Comparison of ENCODE assay signal across 24 mouse cellular contexts in genomic region chr13:36108528-36108927, GRCm38 (mm10).
"Had no signal": no experiment of that assay in that cellular context is flagged by ENCODE, and none has a peak within 500 bp of the region (broad histone marks: within the 10 kb centered on the region; RNA-seq: fewer than 3 reads in every experiment).

No protein-coding gene starts in this region.

- H3K4me1 ChIP-seq: heart, embryonic 13.5 days; heart, embryonic 15.5 days; limb, embryonic 13.5 days; limb, embryonic 15.5 days had no signal

- H3K9me3 ChIP-seq: heart, embryonic 13.5 days; heart, embryonic 15.5 days; hindbrain, embryonic 13.5 days; hindbrain, embryonic 15.5 days; limb, embryonic 13.5 days; limb, embryonic 15.5 days had no signal

- H3K36me3 ChIP-seq: heart, embryonic 15.5 days; hindbrain, embryonic 13.5 days; hindbrain, embryonic 15.5 days; limb, embryonic 13.5 days had no signal

- H3K4me2 ChIP-seq: heart, embryonic 11.5 days; heart, embryonic 13.5 days; heart, embryonic 15.5 days; hindbrain, embryonic 13.5 days; hindbrain, embryonic 15.5 days; limb, embryonic 13.5 days; limb, embryonic 15.5 days had no signal

- DNase-seq: gastrocnemius, adult 2 months; gastrocnemius, postnatal 10 days; gastrocnemius, postnatal 25 days; heart, adult 11 months; heart, adult 2 months; heart, postnatal 14 days; heart, postnatal 36 days; kidney, adult 18-20 months; kidney, adult 8-10 months; kidney, postnatal 10 days; kidney, postnatal 25 days; kidney, postnatal 4 days; layer of hippocampus, postnatal 36 days; left cerebral cortex, postnatal 4 days had no signal

- H3K9ac ChIP-seq: heart, embryonic 13.5 days; heart, embryonic 15.5 days; hindbrain, embryonic 13.5 days; hindbrain, embryonic 15.5 days; limb, embryonic 13.5 days; limb, embryonic 15.5 days had no signal

- ATAC-seq: hindbrain, postnatal 0 days; intestine, embryonic 16.5 days had no signal

- H3K27ac ChIP-seq: gastrocnemius, adult 2 months; heart, adult 2 months; heart, embryonic 13.5 days; heart, embryonic 15.5 days; hindbrain, embryonic 13.5 days; hindbrain, embryonic 15.5 days; hindbrain, postnatal 0 days; layer of hippocampus, adult 2 months; limb, embryonic 13.5 days; limb, embryonic 15.5 days had no signal

- H3K4me3 ChIP-seq: gastrocnemius, adult 2 months; heart, adult 2 months; heart, embryonic 13.5 days; heart, embryonic 15.5 days; hindbrain, embryonic 13.5 days; hindbrain, embryonic 15.5 days; layer of hippocampus, adult 2 months; limb, embryonic 13.5 days; limb, embryonic 15.5 days had no signal

- H3K27me3 ChIP-seq: heart, embryonic 13.5 days; heart, embryonic 15.5 days; hindbrain, embryonic 13.5 days; hindbrain, embryonic 15.5 days; limb, embryonic 13.5 days; limb, embryonic 15.5 days had no signal
